Mouse (Mus musculus) adrenal gland, postnatal 25 days (tissue): ENCODE results near the gene Gm5737. TPM values are rescaled to one million over a fixed set of nuclear protein-coding genes. Genes with fewer than 3 reads are reported as not detected.

Experiments used
- DNase-seq: peaks from one replicate; pipeline ENCODE4 v3.0.0; 2021; ENCODE audit warnings: mixed read lengths
- total RNA-seq: library from RNA; stranded (reverse); gene quantifications from 2 replicates; pipeline ENCODE4 v1.2.3, GENCODE M21; 2021

The Gm5737 gene
- total RNA-seq, 1 experiment from 2014 or later = not detected

GRCm38 (mm10) chr7:120843037-120843621 is 31.0 kb downstream of the Gm5737 start:
- peak; percentile 85 for DNase-seq

GRCm38 (mm10) chr7:120843852-120844435 is 31.8 kb downstream of the Gm5737 start:
- no peak for DNase-seq

- no peak for DNase-seq
These were observed 32.5 kb downstream of the Gm5737 start for GRCm38 (mm10) chr7:120844689-120845088.

- DNase-seq = no peak
These were observed 36.8 kb downstream of the Gm5737 start for GRCm38 (mm10) chr7:120848831-120849512.

GRCm38 (mm10) chr7:120850165-120850564 is 38.0 kb downstream of the Gm5737 start:
- DNase-seq = no peak

GRCm38 (mm10) chr7:120859854-120860253 is 47.7 kb downstream of the Gm5737 start:
- no peak for DNase-seq

- no peak for DNase-seq
These were observed 48.8 kb downstream of the Gm5737 start for GRCm38 (mm10) chr7:120860799-120861487.

GRCm38 (mm10) chr7:120861488-120862047 is 49.4 kb downstream of the Gm5737 start:
- no peak for DNase-seq

GRCm38 (mm10) chr7:120862196-120862595 is 50.0 kb downstream of the Gm5737 start:
- DNase-seq = no peak

GRCm38 (mm10) chr7:120862626-120863025 is 50.5 kb downstream of the Gm5737 start:
- DNase-seq = no peak

- no peak for DNase-seq
These were observed 51.3 kb downstream of the Gm5737 start for GRCm38 (mm10) chr7:120863476-120863875.

- DNase-seq = no peak
These were observed 52.9 kb downstream of the Gm5737 start for GRCm38 (mm10) chr7:120865100-120865499.

- DNase-seq = peak; percentile 59
These were observed 53.7 kb downstream of the Gm5737 start for GRCm38 (mm10) chr7:120865832-120866231.

GRCm38 (mm10) chr7:120866684-120867083 is 54.5 kb downstream of the Gm5737 start:
- no peak for DNase-seq

GRCm38 (mm10) chr7:120867720-120868119 is 55.6 kb downstream of the Gm5737 start:
- no peak for DNase-seq

GRCm38 (mm10) chr7:120869883-120870282 is 57.7 kb downstream of the Gm5737 start:
- no peak for DNase-seq

GRCm38 (mm10) chr7:120870431-120871008 is 58.4 kb downstream of the Gm5737 start:
- no peak for DNase-seq

GRCm38 (mm10) chr7:120873083-120873482 is 60.9 kb downstream of the Gm5737 start:
- no peak for DNase-seq

- DNase-seq = no peak
These were observed 61.9 kb downstream of the Gm5737 start for GRCm38 (mm10) chr7:120874021-120874420.

GRCm38 (mm10) chr7:120874764-120875539 is 62.8 kb downstream of the Gm5737 start:
- DNase-seq = no peak
